Mouse (Mus musculus) megakaryocyte, embryonic 14.5 days (primary cell): ENCODE results near the gene Cacnb2.

Experiments used
- FLI1 ChIP-seq: IDR thresholded peaks from 2 replicates; pipeline ENCODE4 v1.6.1; 2012; ENCODE audit warnings: low read length, inconsistent platforms, mixed read lengths
- GATA1 ChIP-seq: IDR thresholded peaks from 3 replicates; pipeline ENCODE4 v1.6.1; 2012; ENCODE audit warnings: mixed read lengths, low read length, inconsistent platforms, borderline replicate concordance

DNA sequence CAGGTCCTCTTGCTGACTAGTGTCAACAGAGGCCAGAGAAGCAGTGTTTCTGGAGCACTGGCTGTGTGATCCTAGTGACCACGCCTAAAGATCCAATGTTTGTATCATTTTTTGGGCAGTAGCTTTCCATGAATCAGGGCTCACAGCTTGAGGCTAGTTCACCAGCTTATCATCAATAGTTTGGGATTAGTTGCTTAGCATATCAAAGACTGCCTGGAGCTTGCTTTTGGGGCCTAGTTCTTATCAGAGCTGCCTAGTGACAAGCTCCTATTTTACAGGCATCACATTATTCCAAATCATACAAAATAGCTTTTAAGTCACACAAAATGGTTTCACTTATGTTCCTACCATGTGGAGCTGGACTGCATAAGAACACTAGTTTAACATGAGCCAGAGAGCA lies 113.8 kb downstream of the Cacnb2 start:
- TF ChIP-seq GATA1 (no peak), FLI1 (no peak)
